Mouse (Mus musculus) telencephalon, adult 2 months (tissue): ENCODE measurements at regions not wholly inside any gene's neighbourhood (a gene's known extent, or its start where the extent isn't known, plus 50 kb on each side); places are given as distances from the start of the nearest gene placed in this dataset.
"Not testable (repeated sequence)": the region's sequence is repeated elsewhere in the genome, so short reads cannot be mapped to it uniquely, and the experiment has no call there.

Source experiments
- DNase-seq: peaks from one replicate; pipeline ENCODE4 v3.0.0-alpha.2; 2011; ENCODE audit warnings: low read depth, low spot score

GRCm38 (mm10) chr10:30470831-30471230, 129.7 kb downstream of the Trmt11 start:
- DNase-seq, result no peak

- no peak for DNase-seq
Observed at GRCm38 (mm10) chr10:30450616-30451015, 149.9 kb downstream of the Trmt11 start.

GRCm38 (mm10) chr10:30447057-30447456, 153.5 kb downstream of the Trmt11 start:
- DNase-seq, result no peak

GRCm38 (mm10) chr10:30446572-30446971, 154.0 kb downstream of the Trmt11 start:
- DNase-seq, result peak; percentile 27

DNA sequence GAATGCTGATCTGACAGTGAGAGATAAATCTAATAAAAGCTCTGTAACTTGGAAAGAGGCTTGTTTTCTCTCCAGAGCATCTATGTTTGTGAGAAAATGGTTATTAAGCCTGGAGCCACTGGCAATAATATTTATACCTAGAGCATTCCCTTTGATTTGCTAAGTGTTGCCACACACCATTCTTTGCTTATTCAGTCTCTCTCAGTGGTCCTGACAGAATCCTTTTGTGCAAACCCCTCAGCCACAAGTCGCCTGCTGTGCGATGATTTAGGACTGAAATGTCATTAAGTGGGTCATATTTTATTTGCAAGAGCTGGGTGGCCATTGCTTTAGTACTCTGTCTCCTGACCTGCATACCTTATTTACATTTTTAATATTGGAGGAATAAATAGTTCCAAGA, 160.7 kb downstream of the Trmt11 start:
- DNase-seq, result no peak

- DNase-seq, result no peak
Observed at GRCm38 (mm10) chr10:30426420-30426923, 174.1 kb downstream of the Trmt11 start.

DNA sequence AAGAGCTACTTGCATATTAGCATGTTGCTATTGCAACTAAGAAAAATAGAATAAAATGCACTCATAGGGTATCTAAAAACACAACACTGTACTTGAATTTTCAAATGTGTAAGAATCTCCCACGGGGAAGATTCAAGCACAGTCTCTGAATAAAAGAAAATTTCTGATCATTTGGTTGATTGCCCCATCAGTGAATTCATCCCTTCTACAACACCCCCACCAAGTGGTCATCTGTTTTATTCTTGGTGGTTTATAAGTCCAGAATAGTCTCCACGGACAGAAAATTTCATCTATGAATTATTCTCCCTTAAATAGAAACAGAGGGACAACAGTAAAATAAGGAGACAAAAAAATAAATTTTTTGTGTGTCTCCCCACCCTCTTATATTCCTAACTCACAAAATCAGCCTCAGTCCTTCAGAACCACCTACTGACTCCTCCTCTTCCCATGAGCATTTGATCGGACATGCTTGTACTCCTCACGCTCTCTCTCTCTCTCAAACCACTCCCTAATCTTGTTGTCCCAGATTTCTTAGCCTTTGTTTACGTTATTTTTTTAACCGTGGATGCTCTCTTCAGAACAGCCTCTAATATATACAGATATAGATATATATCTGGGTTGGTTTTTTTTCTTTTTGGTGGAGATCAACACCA, 181.0 kb downstream of the Trmt11 start:
- peak; percentile 18 for DNase-seq

DNA sequence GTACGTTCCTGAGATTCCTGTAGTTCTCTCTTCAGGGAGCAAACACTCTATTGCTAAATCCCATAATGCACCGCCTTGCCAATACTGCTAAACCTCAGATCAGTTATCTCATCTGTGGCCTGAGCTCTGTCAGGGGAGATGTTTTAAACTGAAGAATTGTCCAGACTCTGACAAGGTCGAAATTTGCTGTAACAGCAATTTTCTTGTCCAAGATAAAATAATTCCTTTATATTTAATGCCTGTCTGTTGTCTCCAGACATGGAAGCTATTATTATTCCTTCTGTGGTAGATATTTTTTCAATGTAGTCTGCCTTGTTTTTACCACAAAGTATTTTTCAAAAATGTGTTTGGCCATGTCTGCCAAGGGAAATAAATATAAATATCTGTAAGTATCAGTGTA, 184.2 kb downstream of the Trmt11 start:
- no peak for DNase-seq

- no peak for DNase-seq
Observed at GRCm38 (mm10) chr10:30411736-30412135, 188.8 kb downstream of the Trmt11 start.

DNA sequence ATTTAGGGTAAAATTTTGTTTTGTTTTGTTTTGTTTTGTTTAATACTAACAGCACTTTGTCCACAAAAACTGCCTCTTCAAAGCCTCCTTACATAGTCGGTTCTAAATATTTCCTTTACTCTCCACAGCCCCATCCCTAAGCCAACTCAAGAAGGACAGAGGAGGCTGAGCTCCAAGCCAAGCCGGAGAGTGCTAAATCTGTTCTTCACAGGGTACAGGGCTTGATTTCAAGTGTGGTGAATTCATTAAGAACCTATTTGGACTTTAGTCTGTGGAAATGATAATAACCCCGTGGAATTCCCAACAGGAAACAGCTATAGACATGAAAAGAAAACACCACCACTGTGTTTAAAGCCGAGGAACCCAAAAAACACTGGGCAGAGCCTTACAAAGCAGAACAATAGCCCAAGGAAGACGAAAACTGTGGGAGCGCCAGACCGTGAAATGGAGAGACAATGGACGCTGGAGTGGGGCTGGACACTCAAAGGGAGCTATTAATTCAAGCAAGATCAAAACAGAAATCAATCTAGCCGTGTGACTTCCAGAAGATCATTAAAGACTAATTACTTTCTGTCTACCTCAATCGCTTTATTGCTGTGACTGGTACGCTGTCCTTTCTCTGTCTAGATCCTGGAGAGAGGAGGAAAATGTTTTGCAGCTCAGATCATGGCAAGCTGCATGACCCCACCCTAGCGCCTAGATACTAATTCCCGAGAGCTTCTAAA, 194.7 kb downstream of the Trmt11 start:
- DNase-seq, result no peak

GRCm38 (mm10) chr10:30370542-30370941, 170.2 kb upstream of the Cenpw start:
- DNase-seq, result no peak

DNA sequence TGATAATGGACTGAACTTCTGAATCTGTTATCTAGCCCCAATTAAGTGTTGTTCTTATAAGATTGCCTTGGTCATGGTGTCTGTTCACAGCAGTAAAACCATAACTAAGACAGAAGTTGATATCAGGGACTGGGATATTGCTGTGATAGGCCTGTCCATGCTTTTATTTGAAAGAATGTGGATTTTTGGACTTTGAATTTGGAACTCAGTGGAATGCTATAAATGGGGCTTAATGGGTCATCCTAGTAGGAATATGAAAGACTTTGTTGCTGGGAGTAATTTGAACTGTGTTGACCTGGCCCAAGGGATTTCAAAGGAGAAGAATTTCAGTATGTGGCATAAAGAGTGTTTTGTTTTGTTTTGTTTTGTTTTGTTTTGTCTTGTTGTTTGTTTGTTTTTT, 160.5 kb upstream of the Cenpw start:
- not testable (repeated sequence) for DNase-seq

GRCm38 (mm10) chr10:30359051-30359450, 158.7 kb upstream of the Cenpw start:
- DNase-seq, result no peak

- DNase-seq, result peak; percentile 57
Observed at GRCm38 (mm10) chr10:30342965-30343478, 142.7 kb upstream of the Cenpw start.

- DNase-seq, result no peak
Observed at GRCm38 (mm10) chr10:30328334-30329014, 128.1 kb upstream of the Cenpw start.

- no peak for DNase-seq
Observed at GRCm38 (mm10) chr10:30327849-30328248, 127.5 kb upstream of the Cenpw start.

GRCm38 (mm10) chr10:30326861-30327260, 126.5 kb upstream of the Cenpw start:
- DNase-seq, result no peak

DNA sequence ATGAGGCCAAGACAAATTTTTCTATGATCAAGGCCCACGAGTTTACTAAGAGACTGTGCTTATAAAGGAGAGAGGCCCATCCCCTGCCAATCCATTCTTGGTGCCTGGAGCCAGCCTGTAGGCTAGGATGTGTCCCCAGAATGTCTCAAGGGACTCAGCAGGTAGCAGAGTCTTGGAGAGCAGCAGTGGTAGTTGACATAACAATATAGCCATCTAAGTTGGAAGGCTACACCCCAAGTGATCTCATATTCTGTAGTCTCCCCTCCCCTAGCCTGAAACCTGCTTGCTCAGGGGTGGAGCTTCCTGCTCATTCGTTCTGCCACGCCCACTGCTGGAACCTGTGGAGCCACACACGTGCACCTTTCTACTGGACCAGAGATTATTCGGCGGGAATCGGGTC, 95.5 kb upstream of the Cenpw start:
- DNase-seq, result not testable (repeated sequence)

DNA sequence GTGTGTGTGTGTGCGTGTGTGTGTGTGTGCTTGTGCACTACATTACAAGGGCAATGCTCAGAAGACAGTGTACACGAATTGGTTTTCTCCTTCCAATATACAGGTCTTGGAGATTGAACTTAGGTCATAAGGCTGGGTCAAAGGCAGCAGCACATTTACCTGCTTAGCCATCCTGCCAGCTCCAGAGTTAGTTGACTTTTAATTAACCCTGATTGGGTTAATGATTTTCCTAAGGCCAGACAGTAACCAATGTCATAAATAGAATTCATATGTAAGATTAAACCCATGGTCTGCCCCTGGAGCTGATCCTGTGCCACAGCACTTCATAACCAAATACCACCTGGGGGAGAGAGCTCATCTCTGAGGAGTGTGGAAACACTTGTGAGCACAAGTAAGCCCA, 81.3 kb upstream of the Cenpw start:
- DNase-seq, result no peak

DNA sequence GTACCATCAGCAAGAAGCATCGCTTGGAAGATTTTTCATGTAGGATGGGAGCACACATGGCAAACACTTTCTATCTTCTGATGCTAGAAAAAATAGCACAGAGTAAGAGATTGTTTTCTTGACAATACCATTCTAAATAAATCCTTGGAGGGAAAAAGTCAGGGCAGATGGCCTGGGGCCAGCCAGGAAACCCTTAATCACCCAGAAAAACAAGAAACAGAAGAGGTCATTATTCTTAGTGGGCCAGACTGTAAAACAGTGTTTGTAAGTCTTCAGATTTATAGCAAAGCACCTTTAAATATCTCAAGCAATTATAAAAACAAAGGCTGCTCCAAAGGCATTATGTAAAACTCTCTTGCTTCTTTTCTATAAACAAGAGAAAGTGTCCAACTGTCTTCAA, 80.1 kb upstream of the Cenpw start:
- no peak for DNase-seq

DNA sequence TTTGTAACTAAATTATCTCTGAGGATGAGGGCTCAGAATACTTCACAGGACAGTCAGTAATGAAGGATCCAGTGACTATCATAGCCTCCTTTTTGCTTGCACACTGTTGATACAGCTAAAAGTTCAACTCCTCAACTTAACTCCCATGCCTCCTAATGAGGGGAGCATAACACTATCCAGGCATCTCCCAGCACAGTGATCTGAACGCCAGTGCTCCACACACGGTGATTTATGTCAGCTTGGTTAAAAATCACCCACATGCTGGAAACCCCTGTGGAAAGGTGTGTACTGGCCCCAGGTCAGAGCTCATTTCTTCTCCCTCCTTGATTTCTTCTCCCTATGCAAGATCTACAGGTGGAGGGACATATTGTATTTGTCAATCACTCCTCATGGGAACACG, 79.6 kb upstream of the Cenpw start:
- DNase-seq, result no peak

GRCm38 (mm10) chr10:30278987-30279386, 78.6 kb upstream of the Cenpw start:
- no peak for DNase-seq
